Mouse (Mus musculus): ENCODE measurements around the gene Wdr60. TPM values are rescaled to one million over a fixed set of nuclear protein-coding genes. Genes with fewer than 3 reads are reported as not detected.
"Not testable (repeated sequence)": the region's sequence is repeated elsewhere in the genome, so short reads cannot be mapped to it uniquely, and the experiment has no call there.

The Wdr60 gene
- 1 to 10 TPM; 1.6 to 2.3 TPM for total RNA-seq (2021)

DNA sequence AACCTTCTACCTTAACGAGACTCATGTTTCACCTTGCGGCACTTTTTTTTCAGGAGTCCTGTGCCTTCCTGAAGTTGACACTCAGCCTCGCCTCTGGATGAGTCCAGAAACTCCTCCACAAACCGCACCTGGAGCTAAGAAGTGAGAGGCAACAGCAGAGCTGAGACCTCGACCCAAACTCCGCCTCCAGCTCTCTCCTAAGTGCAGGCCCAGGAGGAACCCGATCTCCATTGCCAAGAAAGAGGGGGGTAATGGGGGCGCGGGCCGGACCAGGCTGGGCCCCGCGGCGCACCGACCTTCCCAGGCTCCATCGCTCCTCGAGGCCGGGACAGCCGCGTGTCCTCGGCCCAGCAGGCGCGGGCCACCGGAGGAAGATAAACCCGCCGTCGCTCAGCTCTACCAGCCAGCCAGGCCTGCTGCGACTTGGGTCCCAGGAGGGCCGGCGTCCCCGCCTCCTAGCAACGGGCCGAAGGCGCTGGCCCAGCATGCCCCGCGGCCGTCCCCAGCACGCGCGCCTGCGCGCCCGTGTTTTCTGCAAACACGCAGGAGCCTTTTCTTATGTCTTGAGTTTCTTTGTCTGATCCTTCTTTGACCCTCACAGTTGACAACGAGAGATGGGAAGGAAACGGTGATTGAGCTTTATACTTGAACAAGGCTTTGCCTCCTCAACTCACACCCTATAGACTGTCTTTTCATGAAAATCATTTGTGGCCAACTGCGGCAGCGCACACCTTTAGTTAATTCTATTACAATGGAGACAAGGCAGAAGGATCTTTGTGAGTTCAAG, at the start of gene Wdr60:
Wdr60 (minus strand) TSS at position 468 of the 787 bp plus-strand sequence.
- DNase-seq (ENCODE audit: low spot score), result peak; percentile 77
- intact Hi-C loops (cut with DNase I), result loop anchor here (1.0 to 10.0 kb wide), 3 partner anchors 18 to 218 kb away; partner anchors contain the start of genes Ncapg2 and Zfp386

GRCm38 (mm10) chr12:116308612-116309011, 45.8 kb upstream of the Wdr60 start:
- intact Hi-C loops (cut with DNase I), result no loop called here
- DNase-seq (ENCODE audit: low spot score), result no peak

DNA sequence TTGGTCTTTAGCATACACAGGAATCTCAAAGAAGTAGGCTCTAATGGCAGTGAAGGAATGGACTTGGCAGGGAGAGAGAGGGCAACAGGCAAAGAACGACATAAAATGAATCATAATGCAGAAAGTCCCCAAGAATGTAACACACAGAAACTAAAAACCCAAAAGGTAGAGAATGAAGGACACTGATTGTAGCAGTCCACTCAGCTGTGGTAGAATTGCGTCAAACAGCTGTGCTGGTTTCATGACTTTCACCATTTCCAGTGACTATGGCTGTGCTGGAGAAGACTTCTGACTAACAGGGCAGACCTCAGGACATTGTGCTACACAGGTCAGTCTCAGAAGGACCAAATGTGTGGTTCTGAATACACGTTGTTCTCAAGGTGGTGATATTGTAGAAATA, 45.0 kb upstream of the Wdr60 start:
- DNase-seq (ENCODE audit: low spot score), result no peak
- intact Hi-C loops (cut with DNase I), result no loop called here

GRCm38 (mm10) chr12:116306042-116306441, 43.2 kb upstream of the Wdr60 start:
- DNase-seq (ENCODE audit: low spot score), result no peak
- intact Hi-C loops (cut with DNase I), result no loop called here

DNA sequence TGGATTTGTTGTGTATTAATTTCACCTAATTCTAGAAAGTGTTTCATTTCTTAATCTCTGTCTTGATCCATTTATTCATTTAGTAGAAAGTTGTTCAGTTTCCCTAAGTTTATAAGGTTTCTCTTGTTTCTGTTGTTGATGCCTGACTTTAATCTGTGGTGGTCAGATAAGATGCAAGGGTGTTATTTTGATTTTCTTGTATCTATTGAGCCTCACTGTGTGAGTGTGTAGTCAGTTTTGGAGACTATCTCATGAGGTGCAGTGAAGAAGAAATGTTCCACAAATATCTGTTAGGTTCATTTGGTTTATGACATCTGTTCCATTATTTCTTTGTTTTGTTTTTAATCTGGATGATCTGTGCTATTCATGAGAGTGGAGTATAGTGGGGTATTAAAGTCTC, 39.4 kb upstream of the Wdr60 start:
- no peak for DNase-seq (ENCODE audit: low spot score)
- intact Hi-C loops (cut with DNase I), result no loop called here

DNA sequence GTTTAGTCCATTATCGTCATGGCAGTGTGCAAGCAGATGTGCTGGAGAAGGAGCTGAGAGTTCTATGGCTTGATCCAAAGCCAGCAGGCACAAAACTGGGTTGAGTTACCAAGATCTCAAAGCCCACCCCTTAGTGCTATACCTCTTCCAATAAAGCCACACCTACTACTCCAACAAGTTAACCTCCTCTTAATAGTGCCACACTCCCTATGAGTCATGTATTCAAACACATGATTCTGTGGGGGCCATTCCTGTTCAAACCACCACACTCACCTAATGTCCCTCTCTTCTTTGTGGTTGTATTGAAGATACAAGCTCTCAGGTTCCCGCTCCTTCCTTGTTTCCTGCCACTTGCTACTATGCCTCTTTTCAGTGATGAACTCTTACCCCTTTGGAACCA, 37.1 kb upstream of the Wdr60 start:
- no peak for DNase-seq (ENCODE audit: low spot score)
- intact Hi-C loops (cut with DNase I), result no loop called here

- DNase-seq (ENCODE audit: low spot score), result no peak
- intact Hi-C loops (cut with DNase I), result no loop called here
Observed at GRCm38 (mm10) chr12:116293599-116294292, 30.9 kb upstream of the Wdr60 start.

DNA sequence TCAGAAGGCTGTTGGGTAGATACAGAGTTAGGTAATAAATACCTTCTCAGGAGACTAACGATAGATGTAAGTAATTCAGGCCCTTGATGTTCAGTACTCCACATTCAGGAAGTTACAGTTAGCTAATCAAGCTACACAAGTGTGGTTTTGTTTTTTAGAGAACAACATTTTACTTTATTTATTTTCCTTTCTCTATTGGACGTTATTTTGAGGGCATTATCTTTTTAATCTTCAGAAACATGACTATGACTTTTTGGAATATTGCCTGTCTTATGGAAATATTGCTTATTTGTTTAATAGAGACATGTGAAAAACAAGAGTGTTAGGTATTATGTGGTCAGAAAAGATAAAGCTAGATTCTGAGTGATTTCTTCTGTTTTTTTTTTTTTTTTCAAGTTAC, 30.4 kb upstream of the Wdr60 start:
- intact Hi-C loops (cut with DNase I), result no loop called here
- DNase-seq (ENCODE audit: low spot score), result no peak

- no peak for DNase-seq (ENCODE audit: low spot score)
- intact Hi-C loops (cut with DNase I), result loop anchor here (5.0 kb wide), 2 partner anchors 44 to 119 kb away; no protein-coding TSS in a partner anchor
Observed at GRCm38 (mm10) chr12:116283511-116283910, 20.7 kb upstream of the Wdr60 start.

DNA sequence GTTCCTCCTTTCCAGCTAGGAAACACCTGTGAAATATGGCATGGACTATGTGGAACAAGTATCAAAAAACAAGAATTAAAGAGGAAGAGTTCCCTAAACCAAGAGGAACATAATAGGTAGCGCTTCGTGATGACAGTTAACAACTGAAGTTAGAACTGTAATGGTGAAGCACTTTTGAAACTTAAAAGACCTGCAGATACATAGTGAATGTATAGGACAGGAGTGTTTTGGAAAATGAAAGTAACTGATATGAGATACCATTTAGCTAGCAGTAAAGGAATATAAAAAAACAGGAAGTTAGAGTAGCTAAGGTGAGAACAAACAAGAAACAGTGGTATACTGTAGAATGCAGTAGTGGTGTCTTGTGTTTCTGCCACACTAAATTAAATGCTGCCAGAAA, 20.0 kb upstream of the Wdr60 start:
- no peak for DNase-seq (ENCODE audit: low spot score)
- intact Hi-C loops (cut with DNase I), result loop anchor here (5.0 kb wide), 2 partner anchors 44 to 119 kb away; no protein-coding TSS in a partner anchor

GRCm38 (mm10) chr12:116281427-116282281, 18.8 kb upstream of the Wdr60 start:
- intact Hi-C loops (cut with DNase I), result loop anchor here (5.0 kb wide), 2 partner anchors 46 to 121 kb away; no protein-coding TSS in a partner anchor
- peak; percentile 20 for DNase-seq (ENCODE audit: low spot score)

- intact Hi-C loops (cut with DNase I), result loop anchor here (1.0 to 5.0 kb wide), 3 partner anchors 18 to 121 kb away; partner anchors contain the start of gene Wdr60
- DNase-seq (ENCODE audit: low spot score), result peak; percentile 100
Observed at GRCm38 (mm10) chr12:116280653-116281364, 18.0 kb upstream of the Wdr60 start, which contains the start of gene Esyt2. Esyt2 (plus strand) TSS chr12:116281196.

DNA sequence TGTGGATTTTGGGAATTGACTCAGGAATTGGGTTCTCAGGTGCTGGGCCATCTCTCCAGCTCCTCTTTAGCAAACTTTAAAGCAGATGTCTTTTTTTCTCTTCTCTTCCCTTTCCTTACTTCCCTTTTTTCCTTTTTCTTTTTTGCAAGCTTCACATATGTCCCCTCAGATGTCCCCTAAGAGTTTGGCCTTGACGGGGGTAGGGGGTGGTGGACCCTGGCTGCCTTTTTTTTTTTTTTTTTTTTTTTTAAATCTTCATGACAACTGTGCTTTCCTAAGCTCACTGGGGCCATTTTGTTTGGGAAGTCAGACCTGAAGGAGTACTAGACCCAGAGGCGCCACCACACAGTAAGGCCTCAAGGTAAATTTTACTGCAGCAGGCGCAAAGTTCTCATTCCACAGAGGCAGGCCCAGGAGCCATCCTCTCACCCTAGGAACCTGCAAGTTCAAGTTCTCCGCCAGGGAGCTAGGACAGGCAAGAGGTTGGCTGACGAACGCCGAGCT, 17.4 kb upstream of the Wdr60 start:
- no peak for DNase-seq (ENCODE audit: low spot score)
- intact Hi-C loops (cut with DNase I), result loop anchor here (1.0 to 5.0 kb wide), 3 partner anchors 17 to 122 kb away; partner anchors contain the start of gene Wdr60

- intact Hi-C loops (cut with DNase I), result no loop called here
- no peak for DNase-seq (ENCODE audit: low spot score)
Observed at GRCm38 (mm10) chr12:116279181-116279580, 16.4 kb upstream of the Wdr60 start.

GRCm38 (mm10) chr12:116278541-116278940, 15.7 kb upstream of the Wdr60 start:
- no peak for DNase-seq (ENCODE audit: low spot score)
- intact Hi-C loops (cut with DNase I), result no loop called here

GRCm38 (mm10) chr12:116276961-116277360, 14.1 kb upstream of the Wdr60 start:
- intact Hi-C loops (cut with DNase I), result no loop called here
- DNase-seq (ENCODE audit: low spot score), result no peak

- intact Hi-C loops (cut with DNase I), result no loop called here
- no peak for DNase-seq (ENCODE audit: low spot score)
Observed at GRCm38 (mm10) chr12:116275631-116276030, 12.8 kb upstream of the Wdr60 start.

DNA sequence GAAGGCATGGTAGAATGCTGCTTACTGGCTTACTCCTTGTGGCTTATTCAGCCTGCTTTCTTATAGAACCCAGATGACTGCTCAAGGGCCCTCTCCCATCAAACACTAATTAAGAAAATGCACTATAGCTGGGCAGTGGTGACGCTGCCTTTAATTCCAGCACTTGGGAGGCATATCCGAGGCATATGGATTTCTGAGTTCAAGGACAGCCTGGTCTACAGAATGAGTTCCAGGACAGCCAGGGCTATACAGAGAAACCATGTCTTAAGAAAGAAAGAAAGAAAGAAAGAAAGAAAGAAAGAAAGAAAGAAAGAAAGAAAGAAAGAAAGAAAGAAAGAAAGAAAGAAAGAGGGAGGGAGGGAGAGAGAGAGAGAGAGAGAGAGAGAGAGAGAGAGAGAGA, 12.3 kb upstream of the Wdr60 start, which contains the start of gene Gm11027:
Gm11027 (plus strand) TSS at position 301 of the 400 bp plus-strand sequence.
- DNase-seq (ENCODE audit: low spot score); intact Hi-C loops (cut with DNase I): not testable (repeated sequence)

DNA sequence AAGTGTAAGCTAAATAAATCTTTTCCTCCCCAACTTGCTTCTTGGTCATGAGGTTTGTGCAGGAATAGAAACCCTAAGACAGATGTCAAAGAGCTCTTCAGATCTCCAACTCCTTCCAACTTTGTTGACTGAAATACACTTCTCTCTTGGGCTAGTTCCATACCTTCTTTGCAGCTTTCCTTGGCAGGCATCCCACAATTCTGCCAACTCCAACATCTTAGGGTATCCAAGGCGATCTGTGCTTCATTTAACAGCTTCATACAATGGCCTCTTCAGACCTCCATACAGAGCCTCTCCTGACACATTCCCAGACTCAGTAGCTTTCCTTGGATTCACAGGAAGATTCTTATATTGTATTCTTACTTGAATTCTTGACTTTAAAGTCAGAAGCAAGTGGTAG, 10.9 kb upstream of the Wdr60 start:
- intact Hi-C loops (cut with DNase I), result no loop called here
- no peak for DNase-seq (ENCODE audit: low spot score)

Data from heart, postnatal 25 days (tissue).